Mouse (Mus musculus) heart, postnatal 0 days (tissue): ENCODE measurements around the gene Ywhae. TPM values are rescaled to one million over a fixed set of nuclear protein-coding genes. Genes with fewer than 3 reads are reported as not detected.

Source experiments
- ATAC-seq: fragments of 200-750 bp; cut with Nextera tagmentation; 2 replicates; pipeline ENCODE4 v1.8.0; 2017; ENCODE audit warnings: low read depth, moderate number of reproducible peaks, moderate library complexity; ENCODE audit not compliant: insufficient read depth
- DNase-seq: peaks from one replicate; pipeline ENCODE4 v3.0.0-alpha.2; 2016; ENCODE audit warnings: low spot score
- H3K27ac ChIP-seq: fragments of 300-500 bp; sonication (generic); 2 replicates; pipeline ENCODE4 v1.5.1; 2014; ENCODE audit warnings: low read depth, mild to moderate bottlenecking
- H3K27me3 ChIP-seq: fragments of 300-500 bp; sonication (generic); 2 replicates; pipeline ENCODE4 v1.6.1; 2014; ENCODE audit warnings: low read length, mixed read lengths; ENCODE audit not compliant: control insufficient read depth, insufficient read depth
- H3K36me3 ChIP-seq: fragments of 300-500 bp; sonication (generic); replicated peaks from 2 replicates; pipeline ENCODE4 v1.6.1; 2014; ENCODE audit warnings: low read length, mixed read lengths; ENCODE audit not compliant: control insufficient read depth, insufficient read depth
- H3K4me1 ChIP-seq: fragments of 300-500 bp; sonication (generic); 2 replicates; pipeline ENCODE4 v1.6.1; 2014; ENCODE audit warnings: antibody characterized with exemption; ENCODE audit not compliant: control insufficient read depth, insufficient read depth
- H3K4me2 ChIP-seq: fragments of 300-500 bp; sonication (generic); 2 replicates; pipeline ENCODE4 v1.6.1; 2014; ENCODE audit warnings: low read depth, mild to moderate bottlenecking, low read length, moderate library complexity
- H3K4me3 ChIP-seq: fragments of 300-500 bp; sonication (generic); 2 replicates; pipeline ENCODE4 v1.5.1; 2014; ENCODE audit warnings: low read depth, low read length
- H3K9ac ChIP-seq: fragments of 300-500 bp; sonication (generic); replicated peaks from 2 replicates; pipeline ENCODE4 v1.6.1; 2014; ENCODE audit warnings: low read depth, low read length, mixed read lengths
- H3K9me3 ChIP-seq: fragments of 300-500 bp; sonication (generic); replicated peaks from 2 replicates; pipeline ENCODE4 v1.6.1; 2016; ENCODE audit warnings: low read length; ENCODE audit not compliant: control insufficient read depth
- CTCF ChIP-seq: IDR thresholded peaks from 2 replicates; pipeline ENCODE4 v1.5.1; 2016; ENCODE audit warnings: antibody characterized with exemption, control low read depth, low read depth
- EP300 ChIP-seq: IDR thresholded peaks from 2 replicates; pipeline ENCODE4 v1.6.1; 2016; ENCODE audit warnings: antibody characterized with exemption, low read depth
- WGBS: fragments of 180-500 bp; shearing (Covaris S2); extraction: QIAGEN DNeasy Blood & Tissue Kit; methylation state at CpG from one replicate; pipeline ENCODE4 v1.1.7; 2014; 5-methylcytosine and 5-hydroxymethylcytosine counted together
- polyA plus RNA-seq: library from polyadenylated mRNA; unstranded; fragments of >200 nt; fragmentation: Nextera tagmentation; extraction: Ambion mirVana; gene quantifications from 2 replicates; pipeline ENCODE4 v1.2.1, GENCODE M21; 2015
- total RNA-seq: library from RNA; depleted of rRNA; stranded (reverse); fragments of >200 nt; gene quantifications from 2 replicates; pipeline ENCODE4 v1.2.3, GENCODE M21; 2014; ENCODE audit warnings: low replicate concordance; rRNA removed

Ywhae gene
- total RNA-seq (112 and 120 TPM in 2 replicates), polyA plus RNA-seq (553 and 573 TPM in 2 replicates)

DNA sequence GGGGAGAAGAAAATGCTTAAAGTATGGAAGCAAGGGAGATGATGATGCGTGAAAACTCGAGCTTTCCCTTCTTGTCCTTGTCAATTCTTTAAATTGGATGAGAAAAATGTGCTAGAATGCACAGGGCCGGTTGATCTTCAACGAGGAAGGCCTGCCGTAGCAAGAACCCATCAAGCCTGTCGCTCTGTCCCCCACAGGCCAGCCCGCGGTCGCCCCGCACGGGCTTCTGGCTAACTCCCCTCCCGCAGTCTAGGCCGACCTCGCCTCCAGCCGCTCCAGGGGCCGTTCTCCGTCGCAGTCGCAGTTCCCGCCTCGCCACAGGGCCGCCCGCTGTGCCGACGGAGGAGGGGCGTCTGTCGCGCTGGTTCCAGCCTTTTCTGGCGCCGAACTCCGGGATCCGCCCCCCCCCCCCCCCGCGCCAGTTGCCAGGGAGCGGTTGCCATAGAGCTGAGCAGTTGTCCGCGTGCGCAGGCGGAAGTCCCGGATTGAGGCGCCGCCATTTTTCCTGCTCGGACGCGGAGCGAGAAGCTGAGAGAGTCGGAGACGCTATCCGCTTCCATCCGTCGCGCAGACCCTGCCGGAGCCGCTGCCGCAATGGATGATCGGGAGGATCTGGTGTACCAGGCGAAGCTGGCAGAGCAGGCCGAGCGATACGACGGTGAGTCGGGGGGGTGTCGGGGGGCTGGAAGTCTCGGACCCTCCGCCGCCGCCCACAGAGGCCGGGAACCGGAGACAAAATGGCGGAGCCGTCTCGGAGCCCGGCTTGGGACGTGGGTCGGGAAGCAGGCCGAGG lies at the start of gene Ywhae:
Gene Ywhae (plus strand): TSS at position 436 of the 793 bp plus-strand sequence.
- Histone ChIP-seq H3K4me1 (peaks cover 40% of the 10 kb centered on the region), H3K36me3 (no peaks in the 10 kb centered on the region), H3K9me3 (no peaks in the 10 kb centered on the region), H3K27me3 (no peaks in the 10 kb centered on the region), H3K27ac (peak within 1 kb of the TSS; percentile 96), H3K4me2 (peak within 1 kb of the TSS; percentile 79), H3K4me3 (peak within 1 kb of the TSS; percentile 80), H3K9ac (peak within 1 kb of the TSS; percentile 87)
- peak; percentile 95 for ATAC-seq
- TF ChIP-seq EP300 (peak; percentile 93), CTCF (peak; percentile 9; the same call in 1 of the 2 replicates)
- under 1% methylated on average over 71 of the region's 76 CpGs for WGBS
- DNase-seq = peak; percentile 88

DNA sequence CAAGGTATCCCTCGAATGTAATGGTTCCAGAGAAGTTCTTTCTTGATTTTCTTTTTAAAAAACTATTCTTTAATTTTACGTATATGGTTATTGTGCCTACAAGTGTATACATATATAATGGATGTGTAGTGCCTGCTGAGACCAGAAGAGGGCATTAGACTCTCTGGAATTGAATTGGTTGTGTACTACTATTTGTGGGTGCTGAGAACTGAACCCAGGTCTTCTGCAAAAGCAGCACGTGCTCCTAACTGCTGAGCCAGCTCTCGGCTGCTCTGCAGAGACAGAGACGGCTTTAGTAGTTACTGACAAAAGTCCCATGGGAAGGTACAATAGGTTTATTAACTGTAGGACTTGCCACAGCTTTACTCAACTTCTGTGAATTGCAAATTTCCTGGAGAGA lies 48.2 kb upstream of the Ywhae start:
- H3K36me3 ChIP-seq = peaks cover 9% of the 10 kb centered on the region; the same call in 1 of the 2 replicates
- no peak overlapping the region for H3K4me3 ChIP-seq
- H3K9ac ChIP-seq = no peak overlapping the region
- H3K27ac ChIP-seq = no peak overlapping the region
- ATAC-seq = no peak
- no peaks in the 10 kb centered on the region for H3K27me3 ChIP-seq
- DNase-seq = no peak
- peaks cover 34% of the 10 kb centered on the region for H3K4me1 ChIP-seq
- H3K9me3 ChIP-seq = no peaks in the 10 kb centered on the region
- WGBS = 92% methylated on average over 5 of the region's 5 CpGs
- no peak for TF ChIP-seq EP300
- TF ChIP-seq CTCF = no peak
- H3K4me2 ChIP-seq = no peak overlapping the region

DNA sequence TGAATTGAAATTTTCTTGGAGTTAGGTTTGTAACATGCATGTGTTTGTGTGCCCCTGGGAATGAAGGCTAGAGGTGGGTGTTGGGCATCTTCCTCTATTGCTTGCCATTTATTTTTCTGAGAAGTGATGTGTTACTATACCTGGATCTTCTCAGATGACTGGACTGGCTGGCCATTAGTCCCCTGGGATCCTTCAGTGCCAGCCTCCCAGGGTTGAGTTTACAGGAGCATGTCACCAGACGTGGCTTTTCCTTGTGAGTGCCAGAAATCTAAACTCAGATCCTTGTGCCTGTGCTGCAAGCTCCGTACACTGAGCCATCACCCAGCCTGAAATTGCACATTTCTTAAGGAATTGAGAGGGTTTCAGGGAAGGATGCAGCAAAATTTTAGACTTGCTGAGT lies 47.7 kb upstream of the Ywhae start:
- Histone ChIP-seq H3K4me3 (no peak overlapping the region), H3K4me2 (no peak overlapping the region), H3K9ac (no peak overlapping the region; the same call in 1 of the 2 replicates), H3K9me3 (no peaks in the 10 kb centered on the region), H3K36me3 (peaks cover 9% of the 10 kb centered on the region; the same call in 1 of the 2 replicates), H3K27me3 (no peaks in the 10 kb centered on the region), H3K4me1 (peaks cover 34% of the 10 kb centered on the region), H3K27ac (no peak overlapping the region)
- DNase-seq = no peak
- 59% methylated on average over 2 of the region's 2 CpGs for WGBS
- ATAC-seq = no peak
- TF ChIP-seq EP300 (no peak), CTCF (no peak)

DNA sequence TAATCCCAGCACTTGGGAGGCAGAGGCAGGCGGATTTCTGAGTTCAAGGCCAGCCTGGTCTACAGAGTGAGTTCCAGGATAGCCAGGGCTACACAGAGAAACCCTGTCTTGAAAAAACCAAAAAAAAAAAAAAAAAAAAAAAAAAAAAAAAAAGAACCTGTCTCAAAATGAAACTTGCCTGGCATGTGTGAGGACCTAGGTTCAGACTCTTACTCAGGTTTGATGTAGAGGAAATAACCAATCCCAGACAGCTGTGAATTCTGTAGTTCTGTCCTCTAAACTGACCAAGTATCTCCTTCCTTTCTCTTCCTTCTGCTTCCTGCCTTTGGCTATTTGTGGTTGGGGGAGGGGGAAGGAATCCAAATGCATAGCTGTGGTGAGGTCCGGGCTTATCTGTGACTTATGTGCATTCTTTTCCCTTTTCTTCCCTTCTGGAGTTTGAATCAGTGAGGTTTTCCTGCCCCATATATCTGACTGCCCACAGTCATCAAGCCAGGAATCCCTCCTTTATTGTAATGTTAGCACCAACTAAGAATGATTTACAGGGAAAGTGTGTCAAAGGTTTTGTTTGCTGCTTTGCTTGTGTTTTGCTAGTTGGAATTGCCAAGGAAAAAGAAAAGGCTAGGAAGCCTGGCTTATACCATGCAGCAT lies 45.2 kb upstream of the Ywhae start:
- Histone ChIP-seq H3K4me1 (peaks cover 18% of the 10 kb centered on the region), H3K36me3 (peaks cover 20% of the 10 kb centered on the region), H3K4me3 (no peak overlapping the region), H3K4me2 (no peak overlapping the region), H3K9me3 (no peaks in the 10 kb centered on the region), H3K27ac (0 out of 2 replicates have a peak overlapping the region, but pooled peaks have one; percentile 26), H3K27me3 (no peaks in the 10 kb centered on the region), H3K9ac (no peak overlapping the region)
- DNase-seq (no peak), ATAC-seq (no peak)
- TF ChIP-seq EP300 (no peak), CTCF (no peak)
- 48% methylated on average over 2 of the region's 2 CpGs for WGBS

DNA sequence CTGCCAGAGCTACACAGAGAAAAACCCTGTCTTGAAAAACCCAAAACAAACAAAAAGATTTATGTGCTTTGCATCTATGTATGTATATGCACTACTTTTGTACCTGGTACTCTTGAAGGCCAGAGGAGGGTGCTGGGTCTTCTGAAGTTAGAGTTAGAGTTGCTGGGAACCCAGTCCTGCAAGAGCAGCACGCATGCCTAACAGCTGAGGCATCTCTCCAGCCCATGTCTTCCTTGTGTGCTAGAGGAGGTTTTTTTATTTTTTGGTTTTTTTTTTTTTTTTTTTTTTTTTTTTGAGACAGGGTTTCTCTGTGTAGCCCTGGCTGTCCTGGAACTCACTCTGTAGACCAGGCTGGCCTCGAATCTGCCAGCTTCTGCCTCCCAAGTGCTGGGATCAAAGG lies 44.5 kb upstream of the Ywhae start:
- no peaks in the 10 kb centered on the region for H3K9me3 ChIP-seq
- H3K4me3 ChIP-seq = no peak overlapping the region
- 80% methylated on average over 2 of the region's 2 CpGs for WGBS
- no peaks in the 10 kb centered on the region for H3K27me3 ChIP-seq
- H3K4me1 ChIP-seq = peaks cover 18% of the 10 kb centered on the region
- DNase-seq = no peak
- ATAC-seq = no peak
- 0 out of 2 replicates have a peak overlapping the region, but pooled peaks have one; percentile 26 for H3K27ac ChIP-seq
- TF ChIP-seq EP300 = no peak
- peaks cover 25% of the 10 kb centered on the region for H3K36me3 ChIP-seq
- H3K9ac ChIP-seq = no peak overlapping the region
- H3K4me2 ChIP-seq = no peak overlapping the region
